Mouse (Mus musculus) 3134 (cell line): ENCODE results near the gene Eif5.
"Not testable (repeated sequence)": the region's sequence is repeated elsewhere in the genome, so short reads cannot be mapped to it uniquely, and the experiment has no call there.

Experiments used
- DNase-seq: peaks from one replicate; pipeline ENCODE4 v3.0.0-alpha.2; 2011; ENCODE audit warnings: low spot score; ENCODE audit not compliant: insufficient read length; ENCODE audit errors: extremely low read depth

The Eif5 gene

GRCm38 (mm10) chr12:111537796-111538291 is at the start of gene Eif5:
Gene Eif5 (plus strand): TSS chr12:111538016.
- peak; percentile 97 for DNase-seq

GRCm38 (mm10) chr12:111489261-111489865 is 48.5 kb upstream of the Eif5 start:
- no peak for DNase-seq

- DNase-seq, result no peak
Measured at GRCm38 (mm10) chr12:111494931-111495330, 42.9 kb upstream of the Eif5 start.

GRCm38 (mm10) chr12:111497076-111497475 is 40.7 kb upstream of the Eif5 start:
- DNase-seq, result no peak

- DNase-seq, result no peak
Measured at GRCm38 (mm10) chr12:111499617-111500016, 38.2 kb upstream of the Eif5 start.

- DNase-seq, result no peak
Measured at GRCm38 (mm10) chr12:111500725-111501124, 37.1 kb upstream of the Eif5 start.

- DNase-seq, result no peak
Measured at GRCm38 (mm10) chr12:111503063-111503567, 34.7 kb upstream of the Eif5 start.

GRCm38 (mm10) chr12:111503571-111503970 is 34.2 kb upstream of the Eif5 start:
- DNase-seq, result no peak

- DNase-seq, result peak; percentile 72
Measured at GRCm38 (mm10) chr12:111504904-111505303, 32.9 kb upstream of the Eif5 start.

- DNase-seq, result no peak
Measured at GRCm38 (mm10) chr12:111507001-111507400, 30.8 kb upstream of the Eif5 start.

GRCm38 (mm10) chr12:111507962-111508361 is 29.9 kb upstream of the Eif5 start:
- no peak for DNase-seq

GRCm38 (mm10) chr12:111508438-111508837 is 29.4 kb upstream of the Eif5 start:
- DNase-seq, result not testable (repeated sequence)

- DNase-seq, result no peak
Measured at GRCm38 (mm10) chr12:111512572-111513063, 25.2 kb upstream of the Eif5 start.

GRCm38 (mm10) chr12:111513673-111514072 is 24.1 kb upstream of the Eif5 start:
- DNase-seq, result no peak

- no peak for DNase-seq
Measured at GRCm38 (mm10) chr12:111514231-111514792, 23.5 kb upstream of the Eif5 start.

GRCm38 (mm10) chr12:111514874-111515649 is 22.8 kb upstream of the Eif5 start:
- no peak for DNase-seq

GRCm38 (mm10) chr12:111515920-111516319 is 21.9 kb upstream of the Eif5 start:
- DNase-seq, result no peak

GRCm38 (mm10) chr12:111516826-111517225 is 21.0 kb upstream of the Eif5 start:
- DNase-seq, result no peak

GRCm38 (mm10) chr12:111517901-111518300 is 19.9 kb upstream of the Eif5 start:
- DNase-seq, result no peak

GRCm38 (mm10) chr12:111518391-111518790 is 19.4 kb upstream of the Eif5 start:
- DNase-seq, result no peak

- DNase-seq, result no peak
Measured at GRCm38 (mm10) chr12:111519821-111520220, 18.0 kb upstream of the Eif5 start.
